Mouse (Mus musculus): ENCODE measurements at regions not wholly inside any gene's neighbourhood (a gene's known extent, or its start where the extent isn't known, plus 50 kb on each side); places are given as distances from the start of the nearest gene placed in this dataset.
A peak's percentile ranks its signal among the peaks of the same experiment; 100 is the strongest.

- 58% methylated on average over 2 of the region's 2 CpGs for WGBS
- Histone ChIP-seq H3K4me3 (replicated peaks) (no peak overlapping the region), H3K4me1 (replicated peaks) (no peaks in the 10 kb centered on the region), H3K36me3 (no peaks in the 10 kb centered on the region), H3K4me2 (replicated peaks) (no peak overlapping the region), H3K27ac (no peak overlapping the region), H3K27me3 (replicated peaks) (no peaks in the 10 kb centered on the region), H3K9me3 (no peaks in the 10 kb centered on the region), H3K9ac (no peak overlapping the region)
- ATAC-seq = no peak
Observed at GRCm38 (mm10) chr10:38573146-38573545, 248.4 kb downstream of the Rfpl4b start.

GRCm38 (mm10) chr10:38567270-38567669 is 254.3 kb downstream of the Rfpl4b start:
- 97% methylated on average over 1 of the region's 1 CpGs for WGBS
- ATAC-seq = no peak
- Histone ChIP-seq H3K4me2 (replicated peaks) (no peak overlapping the region), H3K9ac (no peak overlapping the region), H3K27ac (no peak overlapping the region), H3K4me1 (replicated peaks) (no peaks in the 10 kb centered on the region), H3K9me3 (no peaks in the 10 kb centered on the region), H3K4me3 (replicated peaks) (no peak overlapping the region), H3K27me3 (replicated peaks) (no peaks in the 10 kb centered on the region), H3K36me3 (no peaks in the 10 kb centered on the region)

- WGBS = 19% methylated on average over 1 of the region's 1 CpGs
- no peaks in the 10 kb centered on the region for H3K9me3 ChIP-seq
- H3K9ac ChIP-seq = no peak overlapping the region
- H3K36me3 ChIP-seq = no peaks in the 10 kb centered on the region
- H3K27ac ChIP-seq = no peak overlapping the region
- H3K4me1 ChIP-seq (replicated peaks) = no peaks in the 10 kb centered on the region
- no peak for ATAC-seq
- H3K27me3 ChIP-seq (replicated peaks) = no peaks in the 10 kb centered on the region
- no peak overlapping the region for H3K4me2 ChIP-seq (replicated peaks)
- H3K4me3 ChIP-seq (replicated peaks) = no peak overlapping the region
Observed at GRCm38 (mm10) chr10:38566361-38566760, 255.2 kb downstream of the Rfpl4b start.

- Histone ChIP-seq H3K36me3 (no peaks in the 10 kb centered on the region), H3K4me1 (replicated peaks) (no peaks in the 10 kb centered on the region), H3K9me3 (no peaks in the 10 kb centered on the region), H3K27me3 (replicated peaks) (no peaks in the 10 kb centered on the region), H3K4me2 (replicated peaks) (no peak overlapping the region), H3K9ac (no peak overlapping the region), H3K27ac (no peak overlapping the region), H3K4me3 (replicated peaks) (no peak overlapping the region)
- WGBS = 30% methylated on average over 5 of the region's 5 CpGs
- peak; percentile 83 for ATAC-seq
Observed at GRCm38 (mm10) chr10:38555040-38555439, 266.5 kb downstream of the Rfpl4b start.

GRCm38 (mm10) chr10:38553688-38554680 is 267.6 kb downstream of the Rfpl4b start:
- Histone ChIP-seq H3K27me3 (replicated peaks) (no peaks in the 10 kb centered on the region), H3K4me1 (replicated peaks) (no peaks in the 10 kb centered on the region), H3K36me3 (no peaks in the 10 kb centered on the region), H3K9me3 (no peaks in the 10 kb centered on the region), H3K4me3 (replicated peaks) (peak overlapping the region; percentile 7), H3K27ac (peak overlapping the region; percentile 15; the same call in 1 of the 2 replicates), H3K4me2 (replicated peaks) (peak overlapping the region; percentile 40), H3K9ac (no peak overlapping the region)
- WGBS = 13% methylated on average over 18 of the region's 18 CpGs
- peak; percentile 81 for ATAC-seq

GRCm38 (mm10) chr10:38553326-38553687 is 268.3 kb downstream of the Rfpl4b start:
- ATAC-seq = no peak
- H3K4me2 ChIP-seq (replicated peaks) = no peak overlapping the region
- H3K4me1 ChIP-seq (replicated peaks) = no peaks in the 10 kb centered on the region
- no peaks in the 10 kb centered on the region for H3K9me3 ChIP-seq
- H3K27me3 ChIP-seq (replicated peaks) = no peaks in the 10 kb centered on the region
- no peak overlapping the region for H3K27ac ChIP-seq
- no peak overlapping the region for H3K4me3 ChIP-seq (replicated peaks)
- no peaks in the 10 kb centered on the region for H3K36me3 ChIP-seq
- H3K9ac ChIP-seq = no peak overlapping the region

- Histone ChIP-seq H3K27ac (no peak overlapping the region), H3K36me3 (no peaks in the 10 kb centered on the region), H3K4me1 (replicated peaks) (no peaks in the 10 kb centered on the region), H3K9me3 (no peaks in the 10 kb centered on the region), H3K4me3 (replicated peaks) (no peak overlapping the region), H3K9ac (no peak overlapping the region), H3K4me2 (replicated peaks) (no peak overlapping the region), H3K27me3 (replicated peaks) (no peaks in the 10 kb centered on the region)
- no peak for ATAC-seq
- 82% methylated on average over 5 of the region's 5 CpGs for WGBS
Observed at GRCm38 (mm10) chr10:38552350-38553076, 269.1 kb downstream of the Rfpl4b start.

- Histone ChIP-seq H3K9ac (no peak overlapping the region), H3K27ac (no peak overlapping the region), H3K4me3 (replicated peaks) (no peak overlapping the region), H3K4me2 (replicated peaks) (no peak overlapping the region), H3K27me3 (replicated peaks) (no peaks in the 10 kb centered on the region), H3K9me3 (no peaks in the 10 kb centered on the region), H3K36me3 (no peaks in the 10 kb centered on the region), H3K4me1 (replicated peaks) (no peaks in the 10 kb centered on the region)
- 95% methylated on average over 4 of the region's 4 CpGs for WGBS
- no peak for ATAC-seq
Observed at GRCm38 (mm10) chr10:38540031-38540430, 281.5 kb downstream of the Rfpl4b start.

- H3K4me2 ChIP-seq (replicated peaks) = no peak overlapping the region
- no peak overlapping the region for H3K9ac ChIP-seq
- no peaks in the 10 kb centered on the region for H3K36me3 ChIP-seq
- H3K9me3 ChIP-seq = no peaks in the 10 kb centered on the region
- no peaks in the 10 kb centered on the region for H3K27me3 ChIP-seq (replicated peaks)
- H3K27ac ChIP-seq = no peak overlapping the region
- ATAC-seq = no peak
- no peaks in the 10 kb centered on the region for H3K4me1 ChIP-seq (replicated peaks)
- no peak overlapping the region for H3K4me3 ChIP-seq (replicated peaks)
Observed at GRCm38 (mm10) chr10:38538766-38539165, 282.8 kb downstream of the Rfpl4b start.

- Histone ChIP-seq H3K36me3 (no peaks in the 10 kb centered on the region), H3K27ac (no peak overlapping the region), H3K9me3 (no peaks in the 10 kb centered on the region), H3K4me2 (replicated peaks) (no peak overlapping the region), H3K4me1 (replicated peaks) (no peaks in the 10 kb centered on the region), H3K27me3 (replicated peaks) (no peaks in the 10 kb centered on the region), H3K4me3 (replicated peaks) (no peak overlapping the region), H3K9ac (no peak overlapping the region)
- no peak for ATAC-seq
- WGBS = 57% methylated on average over 2 of the region's 2 CpGs
Observed at GRCm38 (mm10) chr10:38516636-38517035, 304.9 kb downstream of the Rfpl4b start.

All from intestine, embryonic 15.5 days (tissue).